Mouse (Mus musculus): Measurements from ENCODE around the gene Polr2j.

The Polr2j gene

GRCm38 (mm10) chr5:136115891-136116783, at the start of gene Polr2j:
Gene Polr2j (plus strand): TSS chr5:136116631.
- in situ Hi-C loops (cut with MboI; ENCODE audit: unreplicated experiment in 2 of 2) = no loop called here

- in situ Hi-C loops (cut with MboI; ENCODE audit: unreplicated experiment in 2 of 2) = no loop called here
Observed at GRCm38 (mm10) chr5:136069411-136069810, 47.0 kb upstream of the Polr2j start.

GRCm38 (mm10) chr5:136073051-136073450, 43.4 kb upstream of the Polr2j start:
- in situ Hi-C loops (cut with MboI; ENCODE audit: unreplicated experiment in 2 of 2) = no loop called here

GRCm38 (mm10) chr5:136073526-136073925, 42.9 kb upstream of the Polr2j start:
- in situ Hi-C loops (cut with MboI; ENCODE audit: unreplicated experiment in 2 of 2) = no loop called here

- in situ Hi-C loops (cut with MboI; ENCODE audit: unreplicated experiment in 2 of 2) = loop anchor here in 1 of 2 experiments (25.0 kb wide), 2 partner anchors 112 to 687 kb away; partner anchors contain the start of gene Prkrip1
Observed at GRCm38 (mm10) chr5:136075076-136075475, 41.4 kb upstream of the Polr2j start.

- in situ Hi-C loops (cut with MboI; ENCODE audit: unreplicated experiment in 2 of 2) = loop anchor here in 1 of 2 experiments (25.0 kb wide), 2 partner anchors 111 to 686 kb away; partner anchors contain the start of gene Prkrip1
Observed at GRCm38 (mm10) chr5:136076284-136076683, 40.1 kb upstream of the Polr2j start.

GRCm38 (mm10) chr5:136077001-136077550, 39.4 kb upstream of the Polr2j start:
- in situ Hi-C loops (cut with MboI; ENCODE audit: unreplicated experiment in 2 of 2) = loop anchor here in 1 of 2 experiments (25.0 kb wide), 2 partner anchors 110 to 685 kb away; partner anchors contain the start of gene Prkrip1

GRCm38 (mm10) chr5:136078136-136078535, 38.3 kb upstream of the Polr2j start:
- in situ Hi-C loops (cut with MboI; ENCODE audit: unreplicated experiment in 2 of 2) = loop anchor here in 1 of 2 experiments (25.0 kb wide), 2 partner anchors 109 to 684 kb away; partner anchors contain the start of gene Prkrip1

GRCm38 (mm10) chr5:136082345-136082744, 34.1 kb upstream of the Polr2j start:
- in situ Hi-C loops (cut with MboI; ENCODE audit: unreplicated experiment in 2 of 2) = loop anchor here in 1 of 2 experiments (25.0 kb wide), 2 partner anchors 105 to 680 kb away; partner anchors contain the start of gene Prkrip1

GRCm38 (mm10) chr5:136083669-136084107, 32.7 kb upstream of the Polr2j start, which contains the start of gene Rasa4:
Gene Rasa4 (plus strand): TSS chr5:136083916.
- in situ Hi-C loops (cut with MboI; ENCODE audit: unreplicated experiment in 2 of 2) = loop anchor here in 1 of 2 experiments (25.0 kb wide), 2 partner anchors 104 to 679 kb away; partner anchors contain the start of gene Prkrip1

GRCm38 (mm10) chr5:136084144-136084881, 32.1 kb upstream of the Polr2j start:
- in situ Hi-C loops (cut with MboI; ENCODE audit: unreplicated experiment in 2 of 2) = loop anchor here in 1 of 2 experiments (25.0 kb wide), 2 partner anchors 103 to 678 kb away; partner anchors contain the start of gene Prkrip1

GRCm38 (mm10) chr5:136084891-136085651, 31.4 kb upstream of the Polr2j start:
- in situ Hi-C loops (cut with MboI; ENCODE audit: unreplicated experiment in 2 of 2) = loop anchor here in 1 of 2 experiments (25.0 kb wide), 2 partner anchors 102 to 677 kb away; partner anchors contain the start of gene Prkrip1

- in situ Hi-C loops (cut with MboI; ENCODE audit: unreplicated experiment in 2 of 2) = loop anchor here in 1 of 2 experiments (25.0 kb wide), 2 partner anchors 101 to 676 kb away; partner anchors contain the start of gene Prkrip1
Observed at GRCm38 (mm10) chr5:136086290-136086689, 30.1 kb upstream of the Polr2j start.

GRCm38 (mm10) chr5:136088821-136089575, 27.4 kb upstream of the Polr2j start:
- in situ Hi-C loops (cut with MboI; ENCODE audit: unreplicated experiment in 2 of 2) = loop anchor here in 1 of 2 experiments (25.0 kb wide), 2 partner anchors 98 to 673 kb away; partner anchors contain the start of gene Prkrip1

- in situ Hi-C loops (cut with MboI; ENCODE audit: unreplicated experiment in 2 of 2) = loop anchor here (10.0 to 25.0 kb wide), 3 partner anchors 95 to 793 kb away; partner anchors contain the start of genes Col26a1 (in 1 of the 2) and Prkrip1 (in 1 of the 2)
Observed at GRCm38 (mm10) chr5:136091927-136092326, 24.5 kb upstream of the Polr2j start.

GRCm38 (mm10) chr5:136094249-136095010, 22.0 kb upstream of the Polr2j start:
- in situ Hi-C loops (cut with MboI; ENCODE audit: unreplicated experiment in 2 of 2) = loop anchor here (10.0 to 25.0 kb wide), 3 partner anchors 93 to 790 kb away; partner anchors contain the start of genes Col26a1 (in 1 of the 2) and Prkrip1 (in 1 of the 2)

- in situ Hi-C loops (cut with MboI; ENCODE audit: unreplicated experiment in 2 of 2) = loop anchor here (10.0 to 25.0 kb wide), 3 partner anchors 92 to 790 kb away; partner anchors contain the start of genes Col26a1 (in 1 of the 2) and Prkrip1 (in 1 of the 2)
Observed at GRCm38 (mm10) chr5:136095089-136095488, 21.3 kb upstream of the Polr2j start.

Data from v-Abl transformed pro-B cells (cell line).